Mouse (Mus musculus) hindbrain, embryonic 10.5 days (tissue): ENCODE measurements at regions not wholly inside any gene's neighbourhood (a gene's known extent, or its start where the extent isn't known, plus 50 kb on each side); places are given as distances from the start of the nearest gene placed in this dataset.

Experiments used
- DNase-seq: peaks from one replicate; pipeline ENCODE4 v3.0.0-alpha.2; 2017; ENCODE audit warnings: low spot score
- H3K27ac ChIP-seq: fragments of 300-500 bp; sonication (generic); 2 replicates; pipeline ENCODE4 v1.5.1; 2016; ENCODE audit warnings: mild to moderate bottlenecking, moderate library complexity
- H3K27me3 ChIP-seq: fragments of 300-500 bp; sonication (generic); 2 replicates; pipeline ENCODE4 v1.6.1; 2016; ENCODE audit warnings: mild to moderate bottlenecking; ENCODE audit not compliant: poor library complexity, insufficient read depth, severe bottlenecking
- H3K36me3 ChIP-seq: fragments of 300-500 bp; sonication (generic); 2 replicates; pipeline ENCODE4 v1.6.1; 2016; ENCODE audit warnings: mild to moderate bottlenecking, moderate library complexity
- H3K4me1 ChIP-seq: fragments of 300-500 bp; sonication (generic); replicated peaks from 2 replicates; pipeline ENCODE4 v1.6.1; 2016; ENCODE audit warnings: mild to moderate bottlenecking
- H3K4me3 ChIP-seq: fragments of 300-500 bp; sonication (generic); 2 replicates; pipeline ENCODE4 v1.5.1; 2016; ENCODE audit warnings: mild to moderate bottlenecking, moderate library complexity
- H3K9me3 ChIP-seq: fragments of 300-500 bp; sonication (generic); 2 replicates; pipeline ENCODE4 v1.6.1; 2016; ENCODE audit warnings: mild to moderate bottlenecking, moderate library complexity
- WGBS: fragments of 180-500 bp; shearing (Covaris S2); methylation state at CpG from one replicate; pipeline ENCODE4 v1.1.7; 2016; 5-methylcytosine and 5-hydroxymethylcytosine counted together

DNA sequence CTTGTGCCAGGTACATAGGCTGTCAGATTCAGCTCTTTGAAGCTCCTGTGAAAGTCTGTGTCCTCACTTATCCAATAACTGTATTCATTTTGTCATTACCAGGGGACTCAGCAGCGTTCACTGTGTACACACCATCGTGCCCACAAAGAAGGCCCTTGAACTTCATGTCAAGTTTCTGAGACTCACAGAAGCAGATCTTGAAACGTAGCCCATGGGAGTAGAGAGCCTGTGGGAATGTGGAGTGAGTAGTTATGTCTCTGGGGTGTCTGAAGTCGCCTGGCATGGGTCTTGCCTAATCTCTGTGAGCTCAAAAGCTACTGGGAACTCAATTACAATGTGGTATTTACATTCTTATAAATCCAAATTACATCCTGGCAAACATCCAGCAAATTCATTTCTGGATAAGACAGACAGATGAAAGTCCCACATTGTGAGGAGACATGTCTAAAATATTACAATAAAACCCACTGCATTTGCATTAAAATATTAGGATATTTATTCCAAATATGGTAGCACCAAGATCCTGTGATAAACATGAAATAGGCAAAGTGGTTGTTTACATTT is 53.2 kb upstream of the Myocd start:
- no peak for DNase-seq
- H3K9me3 ChIP-seq, result no peaks in the 10 kb centered on the region
- no peaks in the 10 kb centered on the region for H3K27me3 ChIP-seq
- H3K36me3 ChIP-seq, result no peaks in the 10 kb centered on the region
- H3K4me3 ChIP-seq, result no peak overlapping the region
- 80% methylated on average over 4 of the region's 4 CpGs for WGBS
- H3K27ac ChIP-seq, result no peak overlapping the region
- H3K4me1 ChIP-seq, result no peaks in the 10 kb centered on the region
